Mouse (Mus musculus) kidney, postnatal 10 days (tissue): ENCODE measurements at regions not wholly inside any gene's neighbourhood (a gene's known extent, or its start where the extent isn't known, plus 50 kb on each side); places are given as distances from the start of the nearest gene placed in this dataset.

Experiments
- DNase-seq: peaks from one replicate; pipeline ENCODE4 v3.0.0; 2021; ENCODE audit warnings: mixed read lengths

- peak; percentile 14 for DNase-seq
Observed at GRCm38 (mm10) chr12:94155110-94155858, 1536.7 kb upstream of the Flrt2 start.

- DNase-seq = no peak
Observed at GRCm38 (mm10) chr12:94182358-94182757, 1509.7 kb upstream of the Flrt2 start.

GRCm38 (mm10) chr12:94190620-94191081 lies 1501.4 kb upstream of the Flrt2 start:
- peak; percentile 78 for DNase-seq

DNA sequence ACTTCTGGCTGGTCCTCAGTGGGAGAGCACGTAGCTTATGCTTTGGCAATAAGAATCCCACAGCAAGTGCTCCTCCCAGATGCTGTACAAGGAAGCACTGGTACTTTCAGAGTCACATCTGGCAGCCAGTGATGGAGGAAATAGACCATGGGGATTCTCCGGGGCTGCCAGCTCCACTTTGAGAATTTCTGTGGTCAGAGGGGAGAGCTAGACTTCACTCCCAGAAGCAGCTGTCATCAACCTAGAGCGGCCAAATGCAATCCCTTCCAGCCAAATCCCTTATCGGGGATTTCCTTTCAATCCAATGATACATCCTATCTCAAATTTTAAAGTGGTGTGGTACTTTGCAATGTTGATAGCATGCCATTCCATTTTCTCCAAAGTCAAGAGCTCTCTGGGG lies 1474.1 kb upstream of the Flrt2 start:
- DNase-seq = no peak

DNA sequence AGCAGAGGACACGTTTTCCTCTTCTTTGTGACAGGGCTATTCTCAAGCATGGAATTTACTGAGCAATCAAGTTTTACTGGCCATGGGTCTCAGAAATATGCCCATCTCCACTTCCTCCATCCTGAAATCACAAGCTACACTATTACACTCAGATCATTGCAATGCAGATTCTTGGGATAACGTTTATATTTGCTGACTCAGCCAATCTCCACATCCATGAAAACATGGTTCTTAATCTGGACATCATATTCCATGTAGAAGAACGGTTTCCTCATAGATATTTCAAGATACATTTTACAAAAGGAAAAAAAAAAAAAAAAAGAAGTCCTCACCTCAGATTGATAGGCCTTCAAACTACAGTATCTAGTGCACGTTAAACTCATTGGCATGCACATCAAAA lies 1462.1 kb upstream of the Flrt2 start:
- DNase-seq = no peak

- DNase-seq = no peak
Observed at GRCm38 (mm10) chr12:94245366-94245765, 1446.7 kb upstream of the Flrt2 start.

DNA sequence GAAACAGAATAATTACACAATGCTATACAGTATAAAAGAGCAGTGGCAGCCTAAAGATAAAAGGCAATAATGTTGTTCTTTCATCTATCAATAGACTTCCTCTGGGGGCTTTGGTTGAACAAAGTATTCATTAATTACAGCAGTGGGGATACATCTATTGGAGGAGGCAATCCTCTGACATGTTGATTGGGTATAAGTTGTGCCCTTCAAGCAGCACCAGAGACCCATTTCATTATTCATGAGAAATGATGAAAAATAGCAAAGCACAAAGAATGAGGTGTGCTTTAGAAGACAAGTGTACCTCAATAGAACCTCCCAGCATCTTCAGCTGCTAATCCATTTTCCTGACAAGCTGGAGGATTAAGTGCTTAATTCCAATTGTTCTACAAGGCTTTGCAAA lies 1444.7 kb upstream of the Flrt2 start:
- no peak for DNase-seq

GRCm38 (mm10) chr12:94252957-94253633 lies 1438.9 kb upstream of the Flrt2 start:
- DNase-seq = no peak

- peak; percentile 31 for DNase-seq
Observed at GRCm38 (mm10) chr12:94280946-94281345, 1411.1 kb upstream of the Flrt2 start.

GRCm38 (mm10) chr12:94282931-94283330 lies 1409.1 kb upstream of the Flrt2 start:
- DNase-seq = no peak

GRCm38 (mm10) chr12:94283572-94283971 lies 1408.5 kb upstream of the Flrt2 start:
- DNase-seq = no peak

DNA sequence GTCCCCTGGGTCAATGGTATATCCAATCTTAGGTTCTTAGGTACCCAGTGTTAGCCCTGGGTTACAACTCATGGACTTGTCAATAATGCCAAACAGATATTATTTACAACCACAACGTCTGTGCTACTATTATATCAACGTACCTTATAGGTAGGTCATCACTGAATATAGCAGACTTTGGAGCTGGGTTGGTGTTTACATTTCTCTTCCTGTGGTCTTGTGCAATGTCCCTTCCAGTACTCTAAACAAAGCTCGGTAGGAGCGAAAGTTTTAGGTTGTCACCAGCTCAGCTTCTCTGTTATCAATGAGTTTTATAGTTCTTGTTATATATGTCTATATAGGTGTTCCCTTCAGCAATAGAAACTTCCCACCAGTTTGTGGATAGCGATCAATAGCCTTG lies 1394.2 kb upstream of the Flrt2 start:
- DNase-seq = no peak

GRCm38 (mm10) chr12:94332351-94332750 lies 1359.7 kb upstream of the Flrt2 start:
- DNase-seq = no peak

DNA sequence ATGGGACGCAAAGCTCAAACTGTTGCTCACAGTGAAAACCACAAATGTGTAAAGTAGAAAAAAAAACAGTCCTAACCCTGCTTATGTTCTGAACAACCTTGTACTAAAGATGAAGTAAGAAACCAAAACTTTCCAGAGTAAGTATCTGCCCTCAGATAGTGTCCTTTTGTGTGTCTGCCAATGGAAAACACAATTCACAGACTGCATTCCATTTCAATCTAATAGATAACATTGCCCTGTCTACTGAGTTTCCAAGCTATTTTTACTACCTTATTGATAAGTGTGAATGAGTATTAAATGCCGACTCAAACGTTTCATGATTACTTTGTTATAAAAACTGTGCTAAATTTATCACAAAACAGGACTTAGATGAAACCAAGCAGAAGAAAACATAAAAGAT lies 1357.4 kb upstream of the Flrt2 start:
- DNase-seq = no peak

- no peak for DNase-seq
Observed at GRCm38 (mm10) chr12:94349623-94350156, 1342.3 kb upstream of the Flrt2 start.

GRCm38 (mm10) chr12:94364269-94364668 lies 1327.8 kb upstream of the Flrt2 start:
- no peak for DNase-seq

- DNase-seq = no peak
Observed at GRCm38 (mm10) chr12:94399991-94400390, 1292.0 kb upstream of the Flrt2 start.

GRCm38 (mm10) chr12:94420918-94421317 lies 1271.1 kb upstream of the Flrt2 start:
- peak; percentile 62 for DNase-seq

GRCm38 (mm10) chr12:94421743-94422142 lies 1270.3 kb upstream of the Flrt2 start:
- no peak for DNase-seq

- no peak for DNase-seq
Observed at GRCm38 (mm10) chr12:94424340-94424981, 1267.6 kb upstream of the Flrt2 start.

GRCm38 (mm10) chr12:94449517-94449916 lies 1242.5 kb upstream of the Flrt2 start:
- no peak for DNase-seq

DNA sequence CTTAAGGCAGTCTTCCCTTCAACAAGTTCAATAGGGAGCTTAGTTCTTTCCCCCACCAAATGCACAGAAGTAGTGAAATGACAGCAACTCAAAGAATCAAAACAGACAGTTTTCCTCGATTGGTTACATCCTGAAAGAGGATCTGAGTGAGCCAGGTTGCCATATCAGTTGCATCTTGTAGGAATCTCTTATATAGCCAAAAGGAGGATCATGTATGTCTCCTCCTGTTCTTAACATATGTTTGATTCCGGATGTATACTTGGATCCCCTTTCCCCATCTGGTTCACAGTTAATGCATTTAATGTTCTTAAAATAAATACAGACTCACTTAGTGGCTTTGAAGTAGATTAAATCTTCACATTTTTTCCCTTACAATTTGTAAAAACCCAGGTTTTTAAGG lies 1224.0 kb upstream of the Flrt2 start:
- DNase-seq = no peak

DNA sequence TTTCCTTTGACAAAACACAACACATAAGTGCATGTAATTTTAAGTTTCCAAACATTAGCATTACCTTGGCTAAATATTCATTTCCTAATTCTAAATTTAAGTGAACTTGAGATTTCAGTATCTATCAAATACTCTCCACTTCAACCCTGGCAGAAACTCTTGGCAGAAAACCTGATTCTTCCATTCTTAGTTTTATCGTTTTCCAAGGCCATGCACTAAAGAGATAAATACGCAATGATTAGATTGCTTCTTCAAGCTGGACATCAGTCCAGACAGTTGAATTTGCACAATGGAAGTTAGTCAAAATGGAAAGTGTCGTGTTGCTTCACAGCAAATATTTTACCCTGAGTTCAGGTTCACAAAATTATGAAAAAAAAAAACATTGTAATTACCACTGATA lies 1223.4 kb upstream of the Flrt2 start:
- DNase-seq = no peak

DNA sequence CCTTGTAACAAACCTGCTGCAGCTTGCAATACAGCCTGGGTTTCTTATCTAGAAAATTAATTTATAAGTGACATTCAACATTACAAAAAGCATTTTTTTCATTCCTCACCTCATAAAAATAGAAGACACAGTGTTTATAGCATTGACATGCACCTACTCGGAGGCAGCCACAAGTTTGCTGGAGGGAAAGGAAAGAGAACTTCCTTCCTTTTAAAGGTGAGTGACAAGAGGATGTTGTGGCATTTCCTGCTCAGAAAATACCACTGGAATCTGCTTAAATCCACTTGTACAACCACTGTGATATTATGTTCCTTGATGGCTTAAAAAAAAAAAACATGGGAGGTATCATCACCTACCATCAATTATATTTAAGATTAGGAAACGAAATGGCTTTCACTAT lies 1222.2 kb upstream of the Flrt2 start:
- DNase-seq = no peak
